Mouse (Mus musculus) heart, postnatal 4 days (tissue): ENCODE results near the gene Cyp4b1. TPM values are rescaled to one million over a fixed set of nuclear protein-coding genes. Genes with fewer than 3 reads are reported as not detected.
A peak's percentile ranks its signal among the peaks of the same experiment; 100 is the strongest.
"Not testable (repeated sequence)": the region's sequence is repeated elsewhere in the genome, so short reads cannot be mapped to it uniquely, and the experiment has no call there.

ENCODE experiments used
- DNase-seq: peaks from one replicate; pipeline ENCODE4 v3.0.0; 2021
- total RNA-seq, 2 experiments: library from RNA; stranded (reverse); gene quantifications; 2 replicates each; pipeline ENCODE4 v1.2.3; 2021

Cyp4b1 gene
- 10 to 100 TPM in 1 of 2 experiments, 1 to 10 TPM in 1; 9.0 to 10.2 TPM for total RNA-seq

DNA sequence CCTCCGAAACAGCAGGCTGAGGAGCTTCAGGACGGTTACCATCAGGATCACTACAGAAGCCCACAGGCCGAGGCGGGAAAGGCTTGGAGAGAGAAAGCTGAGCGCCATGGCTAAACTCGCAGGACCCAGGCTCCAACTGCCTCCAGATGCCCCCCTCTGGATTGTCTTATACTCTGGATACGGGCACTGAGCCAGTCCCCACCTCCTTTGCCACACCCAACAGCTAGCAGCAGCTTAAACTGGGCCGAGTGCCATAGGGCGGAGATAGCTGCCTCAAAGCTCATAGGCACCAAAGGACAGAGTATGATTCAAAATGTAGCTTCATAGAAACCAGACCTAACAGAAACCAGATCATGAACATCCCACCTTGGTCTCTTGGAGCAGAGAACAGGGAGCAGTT lies at the start of gene Cyp4b1:
Gene Cyp4b1, minus strand, starts transcription at position 144 of the 400 bp plus-strand sequence.
- DNase-seq: peak; percentile 83

DNA sequence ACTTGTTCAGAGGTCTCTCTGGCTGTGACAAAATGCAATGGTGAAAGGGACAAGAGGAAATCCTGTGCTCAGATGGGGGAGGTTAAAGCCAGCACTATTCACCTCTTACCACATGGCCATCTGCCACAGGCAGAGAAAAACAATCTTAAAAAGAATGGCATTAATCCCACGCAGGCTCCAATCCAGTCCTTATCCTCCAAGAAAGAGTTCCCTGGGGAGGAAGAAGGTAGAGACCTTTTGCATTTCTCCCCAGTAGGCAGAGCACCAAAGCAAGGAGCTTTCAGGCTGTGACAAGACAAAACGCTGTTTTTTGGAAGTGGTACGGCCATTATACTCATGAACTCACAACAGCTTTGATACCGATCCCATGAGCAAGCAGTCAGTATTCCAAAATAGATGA lies 38.8 kb upstream of the Cyp4b1 start:
- DNase-seq: no peak

DNA sequence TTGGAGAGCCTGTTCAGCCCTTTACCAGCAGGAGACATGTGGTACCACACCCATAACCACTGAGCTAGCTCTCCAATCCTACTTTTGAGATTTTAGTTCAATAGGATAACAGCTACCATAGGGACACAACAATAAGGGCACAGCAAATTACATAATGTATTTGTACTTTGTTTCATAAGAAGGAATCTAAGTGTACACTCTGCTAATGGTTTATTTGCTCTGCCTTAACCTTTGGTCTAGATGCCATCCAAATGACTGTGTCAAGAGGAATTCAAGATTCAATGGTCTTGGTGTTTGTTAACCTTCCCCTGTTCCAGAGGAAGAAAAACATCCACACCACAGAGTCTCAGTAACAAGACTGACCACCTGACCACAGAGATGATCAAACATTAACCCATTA lies 11.7 kb upstream of the Cyp4b1 start:
- no peak for DNase-seq

DNA sequence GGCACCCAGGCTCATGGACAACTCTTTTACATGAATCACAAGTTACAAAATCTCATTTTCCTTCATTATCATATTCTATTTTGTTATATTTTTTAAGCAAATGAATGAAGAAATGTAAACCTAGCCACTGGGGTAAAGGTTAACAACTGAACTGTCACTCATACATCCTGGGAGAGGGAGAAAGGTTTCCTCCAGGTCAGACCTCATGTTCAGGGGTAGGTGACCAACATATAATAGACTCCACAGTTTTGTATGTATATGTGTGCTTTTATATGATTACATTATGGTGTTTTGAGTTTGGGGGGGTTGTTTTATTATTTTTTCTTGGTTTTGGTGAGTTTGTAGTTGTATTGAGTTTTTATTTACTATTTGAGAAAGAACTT lies 10.3 kb upstream of the Cyp4b1 start:
- DNase-seq: no peak

DNA sequence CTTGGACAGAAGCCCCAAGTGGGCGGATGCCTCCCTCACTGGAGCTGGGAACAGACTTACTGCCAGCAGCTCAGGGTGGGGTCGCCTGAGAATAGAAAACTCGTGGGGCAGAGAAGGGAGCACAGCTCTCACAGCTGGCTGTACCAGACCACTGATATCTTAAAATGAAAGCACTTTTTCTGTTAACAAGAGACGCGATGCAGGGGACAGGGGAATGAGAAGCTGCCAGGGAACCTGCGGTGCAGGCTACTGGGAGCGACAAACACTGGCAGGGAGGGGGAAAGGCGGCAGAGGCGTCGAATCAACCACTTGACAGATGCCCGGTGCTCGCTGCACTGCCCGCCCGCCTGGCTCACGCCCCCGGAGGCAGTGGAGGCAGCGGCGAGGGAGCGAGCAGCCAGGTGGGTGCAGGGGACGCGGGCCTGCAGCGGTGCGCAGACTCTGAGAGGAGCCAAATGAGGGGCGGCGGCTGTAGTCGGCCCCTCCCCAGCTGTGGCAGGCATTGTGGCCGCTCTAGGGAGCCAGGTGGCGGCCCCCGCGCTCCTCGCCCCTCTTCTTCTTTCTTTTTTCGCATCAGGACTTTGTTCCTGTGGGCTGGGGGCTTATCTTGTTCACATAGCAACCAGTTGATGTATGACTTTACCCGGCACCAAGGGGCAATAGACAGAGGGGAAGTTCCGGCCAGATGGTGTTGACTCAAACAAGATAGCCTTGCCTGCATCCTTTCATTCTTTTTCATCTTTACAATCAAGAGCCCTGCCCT lies 9.8 kb upstream of the Cyp4b1 start:
- peak; percentile 52 for DNase-seq

DNA sequence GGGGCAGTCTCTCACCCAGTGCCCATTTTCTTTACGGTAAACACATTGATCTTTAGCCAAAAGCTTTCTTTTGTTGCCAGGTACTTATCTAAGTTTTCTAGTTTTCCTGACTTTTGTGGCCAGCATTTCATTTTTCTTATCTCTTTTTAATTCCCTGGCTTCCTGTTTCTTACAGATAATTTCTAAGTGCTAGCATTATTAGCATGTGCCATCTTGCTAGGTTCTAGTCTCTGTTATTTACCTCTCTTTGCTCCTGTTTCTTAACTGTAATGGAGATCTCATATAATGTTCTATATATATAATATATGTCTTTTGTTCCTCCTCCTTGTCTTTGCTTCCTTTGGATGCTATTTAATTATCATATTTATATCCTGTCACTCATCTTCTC lies 9.0 kb upstream of the Cyp4b1 start:
- not testable (repeated sequence) for DNase-seq

DNA sequence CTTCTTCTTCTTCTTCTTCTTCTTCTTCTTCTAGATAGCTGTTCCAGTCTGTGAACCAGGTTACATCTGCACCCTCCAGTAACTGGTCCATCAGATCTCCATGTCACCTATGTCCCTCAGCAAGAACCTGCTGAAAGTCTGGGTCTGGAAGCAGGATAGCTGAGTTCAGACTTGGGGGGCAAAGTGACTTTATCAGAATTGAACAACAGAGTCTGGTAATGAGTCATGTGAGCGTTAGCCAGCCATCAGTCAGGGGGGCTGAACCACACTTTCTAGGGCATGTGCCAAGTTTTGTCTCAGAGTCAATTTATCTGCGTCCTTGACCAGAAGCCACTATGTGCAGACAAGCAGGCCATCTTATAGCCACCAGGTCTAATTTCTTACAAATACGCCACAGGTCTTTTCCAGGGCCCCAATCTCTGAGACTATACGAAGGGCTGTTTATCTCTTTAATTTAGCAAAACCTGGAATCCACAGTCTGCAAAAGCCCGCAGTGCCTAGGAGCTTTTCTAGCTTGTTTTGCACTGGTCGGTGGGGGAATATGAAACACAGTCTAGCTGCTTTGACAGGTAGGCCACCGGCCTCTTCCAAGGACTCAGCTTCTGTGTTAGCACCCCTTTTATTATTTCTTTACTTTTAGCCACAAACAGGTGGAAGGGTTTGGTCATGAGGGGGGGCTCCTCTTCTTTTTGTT lies 8.5 kb upstream of the Cyp4b1 start:
- DNase-seq: not testable (repeated sequence)

DNA sequence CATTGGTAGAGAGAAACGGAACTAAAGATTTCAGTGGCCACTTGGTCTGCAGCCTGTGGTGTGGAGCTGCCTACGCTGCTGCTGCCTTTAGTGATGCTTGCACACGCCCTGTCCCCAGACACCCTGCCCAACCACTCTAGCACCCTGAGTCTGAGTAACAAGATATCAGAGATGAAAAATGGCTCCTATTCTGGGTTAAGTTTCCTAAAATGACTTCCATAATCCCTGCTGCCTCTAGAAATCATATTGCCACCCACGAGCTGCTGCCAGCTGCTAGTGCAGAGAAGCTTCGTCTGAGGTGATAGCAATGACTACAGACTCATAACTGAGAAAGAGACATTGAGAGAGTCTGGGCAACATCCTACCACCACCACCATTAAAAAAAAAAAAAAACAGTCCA lies 3.3 kb upstream of the Cyp4b1 start:
- DNase-seq: no peak

DNA sequence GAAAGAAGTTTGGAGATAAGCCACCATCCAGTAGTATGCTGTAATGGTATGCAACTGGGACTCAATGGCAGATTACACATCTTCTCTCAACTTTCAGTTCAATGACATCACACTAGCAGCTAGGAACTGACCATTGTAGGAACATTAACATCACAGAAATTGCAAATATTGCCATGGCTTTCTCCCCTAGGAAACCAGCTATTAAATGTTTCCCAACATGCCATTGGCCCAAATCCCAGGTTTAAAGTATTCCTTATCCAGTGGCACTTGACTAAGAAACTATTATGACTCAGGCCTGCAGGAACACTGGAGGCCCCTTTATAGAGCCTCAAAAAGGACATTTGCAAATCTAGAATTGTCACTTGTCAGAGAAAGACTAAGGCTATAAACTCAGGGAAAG lies 1.8 kb upstream of the Cyp4b1 start:
- no peak for DNase-seq

DNA sequence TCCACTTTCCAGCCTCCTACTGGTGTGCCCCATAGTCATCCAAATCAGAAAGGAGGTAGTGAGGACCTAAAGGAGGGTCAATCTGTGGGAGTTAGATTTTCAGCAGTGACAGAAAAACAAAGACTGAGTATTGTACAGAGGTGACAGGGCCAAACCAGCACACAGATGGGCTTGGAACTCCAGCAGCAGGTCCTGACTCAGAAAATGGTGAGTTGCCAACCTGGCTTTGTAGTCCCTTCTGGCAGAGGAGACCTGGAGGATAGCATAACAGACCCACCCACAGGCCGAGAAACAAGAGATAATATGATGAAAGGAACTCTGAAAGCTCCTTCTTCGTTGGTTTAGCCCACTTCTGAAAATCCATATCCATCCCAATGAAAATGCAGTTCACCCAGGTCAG lies 1.2 kb upstream of the Cyp4b1 start:
- DNase-seq: no peak

DNA sequence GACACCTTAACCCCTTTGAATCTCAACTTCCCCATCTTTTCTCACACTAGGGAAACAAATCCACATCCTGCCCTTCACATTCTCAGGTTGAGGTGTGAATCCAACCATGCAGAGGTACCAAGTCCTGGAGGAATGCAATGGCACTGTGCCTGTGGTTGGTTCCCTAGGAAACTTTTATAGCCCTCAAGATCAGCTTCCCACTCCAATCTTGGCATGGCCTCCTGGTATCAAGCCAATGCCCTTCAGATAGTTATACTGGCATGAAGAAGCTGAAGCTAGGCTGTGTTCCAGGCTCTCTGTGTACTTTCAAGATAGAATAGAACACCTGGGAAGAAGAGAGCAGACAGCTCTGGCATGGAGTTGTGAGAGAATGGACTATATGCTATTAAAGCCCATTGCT lies 2.2 kb downstream of the Cyp4b1 start:
- DNase-seq: peak; percentile 62

DNA sequence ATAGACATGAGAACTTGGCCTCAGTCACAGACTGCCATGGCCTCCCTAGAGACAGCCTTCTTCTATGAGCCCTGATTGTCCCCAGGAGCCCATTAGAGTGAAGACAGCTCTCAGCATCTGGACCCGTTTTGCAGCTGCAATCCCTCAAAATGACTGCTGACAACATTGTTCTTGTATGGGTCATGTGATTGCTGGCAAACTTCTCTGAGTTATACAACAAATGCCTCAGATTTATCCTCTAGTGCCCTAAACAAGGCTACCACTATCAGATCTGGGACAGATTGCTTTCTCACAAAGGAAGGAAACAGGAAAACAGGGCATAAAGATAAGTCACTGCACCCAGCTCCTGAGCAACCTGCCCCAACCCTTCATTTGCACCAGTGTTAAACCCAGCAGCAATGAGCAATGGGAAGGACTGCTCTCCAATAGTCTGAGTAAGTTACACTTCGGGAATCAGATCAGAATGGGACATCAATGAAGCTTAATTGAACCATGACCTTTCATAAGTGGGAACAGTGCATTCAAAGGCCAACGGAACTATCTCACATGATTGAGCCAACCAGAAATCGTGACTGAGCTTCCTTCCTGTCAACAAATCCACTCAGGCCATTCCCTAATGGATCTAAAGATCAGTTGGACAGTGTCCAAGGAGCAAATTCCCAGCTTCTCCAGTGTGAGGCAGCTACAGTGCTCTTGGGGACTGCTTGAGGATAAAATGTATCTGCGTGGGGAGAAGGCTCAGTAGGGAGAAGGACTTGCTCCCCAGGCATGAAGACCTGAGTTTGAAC lies 4.4 kb downstream of the Cyp4b1 start:
- DNase-seq: peak; percentile 35

DNA sequence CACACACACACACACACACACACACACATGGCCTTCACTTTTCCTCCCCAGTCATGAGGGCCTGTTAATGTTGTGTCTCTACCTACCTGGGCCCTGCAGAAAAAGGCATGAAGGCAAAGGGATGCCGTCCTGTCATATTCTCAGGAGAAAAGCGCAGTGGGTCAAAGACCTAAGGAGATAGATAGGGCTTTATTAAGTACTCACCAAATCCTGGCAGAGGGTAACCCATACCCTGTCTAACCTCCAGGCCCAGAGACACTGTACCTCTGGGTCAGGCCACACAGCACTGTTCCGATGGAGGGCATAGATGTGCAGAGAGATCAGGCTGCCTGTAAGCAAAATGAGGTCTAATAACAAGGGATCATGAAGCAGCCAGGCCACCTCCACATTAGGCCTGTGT lies 22.0 kb downstream of the Cyp4b1 start:
- not testable (repeated sequence) for DNase-seq

DNA sequence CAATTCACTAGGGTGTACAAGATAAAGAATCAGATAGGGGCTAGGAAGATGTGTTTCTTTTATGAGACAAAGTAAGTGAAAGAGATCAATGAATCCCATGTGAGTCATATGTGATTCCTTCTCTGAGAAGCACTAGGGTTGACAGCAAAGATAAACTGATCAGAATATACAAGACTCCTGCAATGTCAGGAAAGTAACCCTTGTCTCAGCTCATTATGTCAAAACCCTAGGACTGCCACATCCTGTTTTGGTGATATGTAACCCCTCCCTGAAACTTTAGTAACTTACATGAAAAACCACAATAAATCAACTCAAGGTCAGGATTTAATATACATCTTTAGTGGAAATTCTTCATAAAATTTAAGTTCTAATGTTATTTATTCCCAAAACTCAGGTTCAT lies 33.5 kb downstream of the Cyp4b1 start:
- DNase-seq: no peak

DNA sequence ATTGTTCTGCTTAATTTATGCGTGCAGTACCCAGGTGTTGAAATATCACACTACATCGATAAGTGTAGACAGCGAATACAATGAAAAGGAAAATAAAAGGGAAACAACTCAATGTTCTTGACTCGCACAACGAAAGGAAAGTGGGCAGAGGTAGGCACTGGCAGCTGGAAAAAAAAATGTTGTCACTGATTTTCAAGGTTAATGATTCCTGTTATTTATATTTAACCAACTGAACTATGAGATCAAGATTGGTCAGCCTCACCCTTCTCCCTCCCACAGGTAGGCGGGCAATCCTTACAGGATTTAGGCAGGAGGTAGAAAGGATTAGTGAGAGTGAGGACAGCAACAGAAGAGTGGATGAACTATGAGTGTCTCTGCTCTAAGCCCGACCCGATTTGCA lies 46.9 kb downstream of the Cyp4b1 start, which contains the start of gene Cyp4a32:
Gene Cyp4a32, plus strand, starts transcription at position 359 of the 400 bp plus-strand sequence.
- not testable (repeated sequence) for DNase-seq

DNA sequence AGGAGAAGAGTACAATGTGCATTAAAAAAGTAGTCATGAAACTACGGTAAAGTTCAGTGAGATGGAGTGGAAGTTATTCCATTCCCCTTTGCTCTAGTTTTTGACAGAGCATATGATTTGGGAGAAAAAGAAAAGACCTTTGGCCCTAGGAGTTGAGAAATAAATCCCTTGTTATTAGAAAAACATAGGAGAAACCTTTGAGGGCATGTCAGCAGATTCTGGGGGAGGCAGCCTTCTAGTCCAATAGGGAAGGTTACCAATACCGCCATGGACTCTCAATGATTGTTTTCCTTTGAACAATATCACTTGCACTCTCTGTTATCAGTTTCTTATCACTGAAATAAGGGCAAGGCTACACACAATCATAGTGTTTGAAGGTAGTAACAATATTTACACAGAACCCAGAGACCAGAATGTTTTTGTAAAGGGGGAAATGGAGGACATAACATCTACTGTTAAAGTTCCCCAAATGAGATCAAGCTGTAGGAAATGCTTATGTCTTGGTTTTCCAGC lies 50.6 kb downstream of the Cyp4b1 start:
- no peak for DNase-seq

DNA sequence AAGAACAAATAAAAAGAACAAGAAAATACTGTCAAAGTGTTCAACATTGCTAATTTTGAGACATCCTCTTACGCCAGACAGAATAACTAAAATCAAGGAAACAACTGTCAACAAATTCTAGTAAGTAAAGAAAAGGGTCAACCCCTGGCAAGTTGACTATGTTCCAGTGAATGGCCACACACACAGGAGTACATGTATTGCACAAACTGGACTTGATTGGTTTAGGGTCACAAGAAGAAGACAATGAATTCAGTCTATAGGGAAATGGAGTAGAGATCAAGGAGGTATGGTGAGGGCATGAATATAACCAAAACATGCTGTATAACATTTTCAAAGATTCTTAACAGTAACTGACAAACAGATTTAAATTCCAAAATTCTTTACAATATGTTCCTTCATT lies 51.2 kb downstream of the Cyp4b1 start:
- DNase-seq: no peak

DNA sequence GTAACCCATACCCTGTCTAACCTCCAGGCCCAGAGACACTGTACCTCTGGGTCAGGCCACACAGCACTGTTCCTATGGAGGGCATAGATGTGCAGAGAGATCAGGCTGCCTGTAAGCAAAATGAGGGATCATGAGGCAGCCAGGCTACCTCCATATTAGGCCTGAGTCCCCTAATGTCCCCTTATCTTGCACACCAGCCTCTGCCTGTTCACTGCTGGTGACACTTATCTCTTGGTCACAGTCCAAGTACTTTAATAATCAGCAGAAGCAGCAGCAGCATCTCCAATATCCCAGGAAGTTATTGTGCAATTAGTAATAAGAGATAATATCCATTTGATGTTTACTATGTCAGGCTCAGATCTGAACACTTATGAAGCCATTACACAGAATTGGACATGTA lies 64.5 kb downstream of the Cyp4b1 start:
- no peak for DNase-seq

DNA sequence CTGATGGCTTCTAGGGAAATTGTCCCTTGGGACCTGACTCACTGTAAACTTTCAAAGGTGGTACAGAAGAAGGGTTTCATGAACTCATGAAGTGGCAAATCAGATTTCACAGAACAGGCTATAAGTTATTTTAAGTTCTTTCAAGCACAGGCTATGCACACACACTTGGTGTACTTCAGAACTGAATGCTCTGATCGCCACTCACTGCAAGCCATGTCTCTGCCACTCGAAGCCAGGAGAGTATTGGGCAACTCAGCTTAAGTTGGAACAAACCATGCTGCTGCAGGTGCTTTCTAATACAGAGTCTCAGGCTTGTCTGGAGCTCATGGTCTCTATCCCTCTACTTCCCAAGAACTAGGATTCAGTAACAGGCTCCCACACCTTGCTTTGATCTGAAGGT lies 71.7 kb downstream of the Cyp4b1 start:
- DNase-seq: no peak

DNA sequence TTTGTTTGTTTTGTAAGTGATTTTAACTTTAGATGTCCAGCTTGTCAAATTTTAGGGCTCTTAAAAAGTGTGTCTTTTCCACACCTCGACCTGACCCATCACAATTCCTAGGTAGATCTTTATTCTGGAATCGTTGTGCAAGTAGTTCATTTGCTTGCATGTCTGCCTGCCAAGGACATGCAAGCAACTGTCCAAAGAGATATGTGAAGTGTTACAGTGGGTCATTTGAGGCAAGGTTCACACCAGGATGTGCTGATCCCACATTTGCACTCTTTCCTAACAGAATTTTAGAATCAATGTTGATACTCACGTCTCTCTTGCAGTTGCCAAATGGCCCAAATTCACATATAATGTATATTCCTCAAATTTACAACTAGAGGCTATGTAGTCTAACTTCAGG lies 72.3 kb downstream of the Cyp4b1 start:
- DNase-seq: no peak
